Mouse (Mus musculus): ENCODE results near the gene 4931406C07Rik. TPM values are rescaled to one million over a fixed set of nuclear protein-coding genes. Genes with fewer than 3 reads are reported as not detected.
A peak's percentile ranks its signal among the peaks of the same experiment; 100 is the strongest.

4931406C07Rik gene
- polyA plus RNA-seq, 1 experiment, result 2.9 TPM

DNA sequence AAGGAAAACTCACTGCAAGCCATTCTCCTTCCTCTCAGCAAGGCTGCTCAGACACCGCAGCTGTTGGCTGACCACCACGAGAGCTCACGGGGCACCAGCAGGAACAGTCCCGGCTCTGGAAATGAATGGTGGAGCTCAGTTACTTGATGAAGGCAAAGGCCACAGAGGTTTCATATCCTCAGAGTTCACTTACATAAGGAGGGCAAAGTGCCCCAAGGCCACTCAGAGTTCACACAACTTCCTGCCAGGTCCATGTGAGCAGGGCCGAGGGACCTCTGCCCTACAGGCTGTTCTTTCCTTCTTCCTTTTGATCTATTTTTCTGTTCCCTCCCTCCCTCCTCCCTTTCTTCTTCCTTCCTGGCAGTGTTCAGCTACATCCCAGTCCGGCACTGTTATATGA lies 4.8 kb downstream of the 4931406C07Rik start:
- no peak for TF ChIP-seq GATA1 (IDR thresholded peaks at IDR 0.05; ENCODE audit: low read length)

GRCm38 (mm10) chr9:15300056-15300455 lies 6.2 kb downstream of the 4931406C07Rik start:
- TF ChIP-seq GATA1 (IDR thresholded peaks at IDR 0.05; ENCODE audit: low read length), result no peak

- TF ChIP-seq GATA1 (IDR thresholded peaks at IDR 0.05; ENCODE audit: low read length), result no peak
Observed at GRCm38 (mm10) chr9:15298451-15298850, 7.8 kb downstream of the 4931406C07Rik start.

- no peak for TF ChIP-seq GATA1 (IDR thresholded peaks at IDR 0.05; ENCODE audit: low read length)
Observed at GRCm38 (mm10) chr9:15297112-15297511, 9.1 kb downstream of the 4931406C07Rik start.

- TF ChIP-seq GATA1 (IDR thresholded peaks at IDR 0.05; ENCODE audit: low read length), result peak; percentile 97
Observed at GRCm38 (mm10) chr9:15289251-15289650, 17.0 kb downstream of the 4931406C07Rik start.

DNA sequence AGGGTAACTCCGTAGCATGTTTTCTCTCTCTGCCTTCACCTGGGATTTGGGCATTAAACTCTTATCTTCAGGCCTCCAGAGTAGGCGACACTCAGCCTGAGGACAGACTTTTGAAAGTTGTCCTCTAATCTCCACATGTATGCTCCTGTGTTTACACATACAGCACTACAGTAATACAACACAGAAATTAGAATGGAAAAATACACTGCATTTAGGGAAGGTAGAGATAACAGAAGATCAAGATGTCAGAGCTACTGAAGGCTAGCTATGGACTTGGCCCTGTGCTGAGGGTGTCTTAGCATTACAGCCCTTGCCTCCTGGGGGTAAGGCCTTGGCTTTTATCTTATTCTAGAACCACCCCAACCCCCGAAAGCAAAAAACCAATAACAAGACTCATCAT lies 17.8 kb downstream of the 4931406C07Rik start:
- no peak for TF ChIP-seq GATA1 (IDR thresholded peaks at IDR 0.05; ENCODE audit: low read length)

- TF ChIP-seq GATA1 (IDR thresholded peaks at IDR 0.05; ENCODE audit: low read length), result no peak
Observed at GRCm38 (mm10) chr9:15287846-15288245, 18.4 kb downstream of the 4931406C07Rik start.

GRCm38 (mm10) chr9:15285443-15285842 lies 20.8 kb downstream of the 4931406C07Rik start:
- TF ChIP-seq GATA1 (IDR thresholded peaks at IDR 0.05; ENCODE audit: low read length), result no peak

- TF ChIP-seq GATA1 (IDR thresholded peaks at IDR 0.05; ENCODE audit: low read length), result no peak
Observed at GRCm38 (mm10) chr9:15280491-15280879, 25.8 kb downstream of the 4931406C07Rik start.

DNA sequence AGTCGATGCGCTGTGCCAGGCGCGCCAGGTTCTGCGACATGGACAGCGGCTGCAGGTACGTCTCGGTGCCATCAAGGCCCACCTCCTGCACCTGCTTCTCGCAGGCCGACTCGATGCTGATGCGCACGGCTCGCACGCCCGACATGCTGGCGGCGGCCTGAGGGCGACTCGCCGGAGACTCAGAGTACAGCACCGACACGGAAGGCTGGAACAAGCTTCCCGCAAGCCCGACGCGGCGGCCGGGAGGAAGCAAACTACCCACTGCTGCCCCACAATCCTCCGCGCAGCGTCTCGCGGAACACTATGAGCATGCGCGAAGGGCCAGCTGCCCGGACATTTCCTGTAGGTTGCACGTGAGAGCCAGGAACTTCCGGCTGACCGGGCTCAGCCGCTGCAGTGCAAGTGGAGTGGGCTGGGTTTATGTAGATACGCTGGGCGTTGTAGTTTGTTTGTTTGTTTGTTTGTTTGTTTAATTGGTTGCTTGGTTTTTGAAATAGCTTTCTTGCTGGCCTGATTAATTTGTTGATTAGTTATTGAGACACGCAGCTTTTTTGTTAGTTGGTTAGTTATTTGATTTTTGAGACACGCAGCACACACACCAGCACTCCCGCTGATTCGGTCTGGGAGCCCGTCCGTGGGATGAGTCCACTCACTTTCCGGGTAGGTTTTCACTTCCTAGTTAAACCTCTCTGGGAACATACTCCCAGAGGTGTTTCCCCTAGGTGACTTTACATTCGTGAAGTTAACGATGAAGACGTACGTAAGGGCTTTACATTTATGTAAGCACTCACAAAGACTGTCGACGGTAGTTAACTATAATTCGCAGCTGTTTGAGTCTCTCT lies 26.4 kb downstream of the 4931406C07Rik start, which contains the start of gene Med17:
Gene Med17 (minus strand): TSS at position 283 of the 842 bp plus-strand sequence.
- no peak for TF ChIP-seq GATA1 (IDR thresholded peaks at IDR 0.05; ENCODE audit: low read length)

DNA sequence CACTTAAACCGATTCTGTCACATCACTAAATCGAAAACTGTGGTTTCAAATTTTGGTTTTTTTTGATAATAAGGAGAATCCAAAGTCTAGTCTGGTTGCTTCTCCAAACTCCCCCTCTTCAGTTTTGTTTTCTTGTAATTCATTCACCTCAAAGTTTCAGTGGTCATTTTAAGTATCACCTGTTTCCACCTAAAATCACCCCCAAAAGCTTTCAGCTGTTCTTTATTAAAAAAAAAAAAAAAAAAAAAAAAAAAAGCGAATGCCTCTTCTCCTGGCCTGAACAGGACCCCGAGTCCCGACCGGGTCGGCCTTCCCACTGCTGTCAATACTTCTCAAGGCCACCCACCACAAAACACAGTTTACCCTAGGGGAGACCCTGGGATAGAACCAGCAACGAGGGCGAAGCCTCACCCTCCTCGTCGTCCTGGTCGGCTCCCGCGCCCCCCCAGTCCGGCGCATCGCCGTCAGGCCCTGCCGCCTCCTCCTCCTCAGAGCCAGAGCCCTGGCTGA lies 27.1 kb downstream of the 4931406C07Rik start:
- TF ChIP-seq GATA1 (IDR thresholded peaks at IDR 0.05; ENCODE audit: low read length), result no peak

DNA sequence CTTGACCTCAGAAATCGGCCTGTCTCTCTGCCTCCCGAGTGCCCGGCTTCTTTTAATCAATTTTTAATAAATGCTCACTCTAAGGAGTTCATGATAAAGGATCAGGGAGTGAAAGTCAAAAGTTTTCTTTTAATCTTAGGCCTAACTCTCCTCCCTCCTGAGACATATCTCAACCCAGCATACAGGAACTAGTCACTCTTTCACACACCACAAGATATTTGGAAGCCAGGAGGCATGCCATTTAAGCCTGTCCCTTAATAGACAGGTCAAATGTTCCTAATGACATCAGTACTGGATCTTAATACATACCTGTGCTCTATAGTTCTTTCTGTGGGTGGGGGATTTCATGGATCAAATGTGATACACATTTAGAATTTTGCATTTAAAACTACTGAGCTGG lies 27.9 kb downstream of the 4931406C07Rik start:
- no peak for TF ChIP-seq GATA1 (IDR thresholded peaks at IDR 0.05; ENCODE audit: low read length)

GRCm38 (mm10) chr9:15276855-15277254 lies 29.4 kb downstream of the 4931406C07Rik start:
- TF ChIP-seq GATA1 (IDR thresholded peaks at IDR 0.05; ENCODE audit: low read length), result no peak

DNA sequence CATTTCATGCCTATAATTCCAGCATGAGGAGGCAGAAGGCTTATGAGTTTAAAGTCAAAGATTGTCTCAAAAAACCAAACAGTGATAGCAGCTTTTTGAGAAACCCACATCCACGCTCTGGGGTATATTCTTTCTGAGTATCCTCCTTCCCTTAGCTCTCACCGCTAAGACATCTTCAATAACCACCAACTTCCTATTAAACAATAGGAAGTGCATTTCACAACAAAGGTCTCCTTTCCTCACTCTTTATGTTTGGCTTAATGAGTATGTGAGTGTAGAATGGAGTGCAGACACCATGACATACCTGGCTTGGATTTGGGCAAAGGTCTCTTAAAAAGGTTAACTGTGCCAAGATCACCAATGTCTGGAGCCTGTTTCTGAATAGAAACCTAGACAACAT lies 32.3 kb downstream of the 4931406C07Rik start:
- no peak for TF ChIP-seq GATA1 (IDR thresholded peaks at IDR 0.05; ENCODE audit: low read length)

- no peak for TF ChIP-seq GATA1 (IDR thresholded peaks at IDR 0.05; ENCODE audit: low read length)
Observed at GRCm38 (mm10) chr9:15263487-15263886, 42.8 kb downstream of the 4931406C07Rik start.

DNA sequence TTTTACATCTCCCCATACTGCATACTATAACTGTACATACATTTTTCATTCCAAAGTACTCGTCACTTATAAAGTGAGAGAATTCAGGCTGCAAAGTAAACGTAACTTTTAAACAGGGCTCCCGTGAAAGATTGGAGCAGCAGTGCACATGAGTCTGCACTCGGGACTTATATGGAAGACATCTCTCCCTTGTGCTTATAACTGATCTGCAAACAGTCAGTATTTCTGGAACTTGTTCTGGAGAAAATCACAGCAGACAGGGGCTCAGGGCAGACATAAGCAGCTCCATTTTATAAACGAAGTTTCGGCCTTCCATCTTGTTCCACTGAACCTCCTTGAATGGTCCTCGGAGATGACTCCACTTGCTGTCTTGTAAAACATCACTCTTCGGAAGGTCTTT lies 44.3 kb downstream of the 4931406C07Rik start:
- TF ChIP-seq GATA1 (IDR thresholded peaks at IDR 0.05; ENCODE audit: low read length), result no peak

DNA sequence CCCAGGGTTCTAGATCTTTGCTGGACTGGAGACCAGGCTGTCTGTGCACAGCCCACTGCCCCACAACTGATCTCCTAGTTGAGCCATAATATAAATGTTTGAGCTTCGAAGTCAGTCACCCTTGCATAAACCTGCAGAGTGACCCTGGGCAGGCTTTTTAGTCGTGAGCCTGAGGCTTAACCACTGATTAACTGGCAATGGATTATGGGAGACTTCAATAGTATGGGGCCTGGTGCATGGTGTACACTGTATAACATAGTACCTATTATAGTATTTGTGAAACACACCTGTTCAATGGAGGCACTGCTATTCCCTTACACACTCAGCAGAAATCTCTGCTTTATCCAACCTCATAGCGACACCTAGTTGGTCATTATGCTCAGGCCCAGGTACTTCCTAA lies 50.0 kb downstream of the 4931406C07Rik start:
- TF ChIP-seq GATA1 (IDR thresholded peaks at IDR 0.05; ENCODE audit: low read length), result no peak

All from G1E-ER4 (cell line).